Mouse (Mus musculus): ENCODE results near the gene Brdt. TPM values are rescaled to one million over a fixed set of nuclear protein-coding genes. Genes with fewer than 3 reads are reported as not detected.

Gene Brdt
- polyA plus RNA-seq, 2 experiments = 4.3 to 4.8 TPM

GRCm38 (mm10) chr5:107287908-107288267 lies 43.1 kb upstream of the Brdt start:
- Histone ChIP-seq H3K9ac (ENCODE audit: low read depth, low read length, severe bottlenecking) (peak overlapping the region; percentile 86), H3K4me1 (ENCODE audit: control insufficient read depth, insufficient read depth, low read length) (peaks cover 24% of the 10 kb centered on the region), H3K27ac (replicated peaks; ENCODE audit: low read depth, low read length) (0 out of 2 replicates have a peak overlapping the region, but pooled peaks have one; percentile 13), H3K9me3 (ENCODE audit: control insufficient read depth, low read length) (no peaks in the 10 kb centered on the region), H3K27me3 (ENCODE audit: control insufficient read depth, insufficient read depth, low read length) (no peaks in the 10 kb centered on the region; the same call in 1 of the 2 replicates), H3K36me3 (ENCODE audit: control insufficient read depth, insufficient read depth, low read length) (no peaks in the 10 kb centered on the region), H3K4me3 (replicated peaks; ENCODE audit: low read length) (peak overlapping the region; percentile 97), H3K4me2 (replicated peaks; ENCODE audit: low read depth, low read length, severe bottlenecking) (peak overlapping the region; percentile 78)
- no peak for DNase-seq (ENCODE audit: low spot score)
- no peak for TF ChIP-seq POLR2A (IDR thresholded peaks at IDR 0.05; ENCODE audit: borderline replicate concordance, extremely low read depth, insufficient read depth, insufficient read length)
- no peak for ATAC-seq (ENCODE audit: low FRiP score, low read depth)
- 45% methylated on average over 5 of the region's 5 CpGs for WGBS

- Histone ChIP-seq H3K4me2 (replicated peaks; ENCODE audit: low read depth, low read length, severe bottlenecking) (peak overlapping the region; percentile 78), H3K4me1 (ENCODE audit: control insufficient read depth, insufficient read depth, low read length) (peaks cover 17% of the 10 kb centered on the region), H3K9me3 (ENCODE audit: control insufficient read depth, low read length) (no peaks in the 10 kb centered on the region), H3K36me3 (ENCODE audit: control insufficient read depth, insufficient read depth, low read length) (no peaks in the 10 kb centered on the region), H3K9ac (ENCODE audit: low read depth, low read length, severe bottlenecking) (peak overlapping the region; percentile 86), H3K4me3 (replicated peaks; ENCODE audit: low read length) (peak overlapping the region; percentile 97), H3K27ac (replicated peaks; ENCODE audit: low read depth, low read length) (peak overlapping the region; percentile 86), H3K27me3 (ENCODE audit: control insufficient read depth, insufficient read depth, low read length) (no peaks in the 10 kb centered on the region; the same call in 1 of the 2 replicates)
- DNase-seq (ENCODE audit: low spot score) (no peak), ATAC-seq (ENCODE audit: low FRiP score, low read depth) (peak; percentile 6; the same call in 1 of the 2 replicates)
- WGBS = under 1% methylated on average over 62 of the region's 62 CpGs
- no peak for TF ChIP-seq POLR2A (IDR thresholded peaks at IDR 0.05; ENCODE audit: borderline replicate concordance, extremely low read depth, insufficient read depth, insufficient read length)
These were observed 42.3 kb upstream of the Brdt start for GRCm38 (mm10) chr5:107288427-107289233.

GRCm38 (mm10) chr5:107289234-107289764 lies 41.7 kb upstream of the Brdt start, which contains the start of gene Tgfbr3:
Gene Tgfbr3 (minus strand): TSS chr5:107289629.
- no peaks in the 10 kb centered on the region for H3K9me3 ChIP-seq (ENCODE audit: control insufficient read depth, low read length)
- H3K4me3 ChIP-seq (replicated peaks; ENCODE audit: low read length) = peak within 1 kb of the TSS; percentile 97
- H3K4me1 ChIP-seq (ENCODE audit: control insufficient read depth, insufficient read depth, low read length) = peaks cover 17% of the 10 kb centered on the region
- ATAC-seq (ENCODE audit: low FRiP score, low read depth) = peak; percentile 91
- TF ChIP-seq POLR2A (IDR thresholded peaks at IDR 0.05; ENCODE audit: borderline replicate concordance, extremely low read depth, insufficient read depth, insufficient read length) = peak; percentile 74; the same call in 1 of the 2 replicates
- peak; percentile 90 for DNase-seq (ENCODE audit: low spot score)
- peak within 1 kb of the TSS; percentile 86 for H3K9ac ChIP-seq (ENCODE audit: low read depth, low read length, severe bottlenecking)
- under 1% methylated on average over 29 of the region's 54 CpGs for WGBS
- H3K36me3 ChIP-seq (ENCODE audit: control insufficient read depth, insufficient read depth, low read length) = no peaks in the 10 kb centered on the region
- H3K27ac ChIP-seq (replicated peaks; ENCODE audit: low read depth, low read length) = peak within 1 kb of the TSS; percentile 86
- H3K27me3 ChIP-seq (ENCODE audit: control insufficient read depth, insufficient read depth, low read length) = no peaks in the 10 kb centered on the region; the same call in 1 of the 2 replicates
- H3K4me2 ChIP-seq (replicated peaks; ENCODE audit: low read depth, low read length, severe bottlenecking) = peak within 1 kb of the TSS; percentile 78

- no peak for TF ChIP-seq POLR2A (IDR thresholded peaks at IDR 0.05; ENCODE audit: borderline replicate concordance, extremely low read depth, insufficient read depth, insufficient read length)
- 23% methylated on average over 8 of the region's 8 CpGs for WGBS
- no peak for DNase-seq (ENCODE audit: low spot score)
- peak overlapping the region; percentile 78 for H3K4me2 ChIP-seq (replicated peaks; ENCODE audit: low read depth, low read length, severe bottlenecking)
- H3K27ac ChIP-seq (replicated peaks; ENCODE audit: low read depth, low read length) = peak overlapping the region; percentile 48; the same call in 1 of the 2 replicates
- H3K9ac ChIP-seq (ENCODE audit: low read depth, low read length, severe bottlenecking) = no peak overlapping the region
- no peaks in the 10 kb centered on the region; the same call in 1 of the 2 replicates for H3K27me3 ChIP-seq (ENCODE audit: control insufficient read depth, insufficient read depth, low read length)
- no peak for ATAC-seq (ENCODE audit: low FRiP score, low read depth)
- peak overlapping the region; percentile 97 for H3K4me3 ChIP-seq (replicated peaks; ENCODE audit: low read length)
- H3K36me3 ChIP-seq (ENCODE audit: control insufficient read depth, insufficient read depth, low read length) = no peaks in the 10 kb centered on the region
- H3K4me1 ChIP-seq (ENCODE audit: control insufficient read depth, insufficient read depth, low read length) = peaks cover 17% of the 10 kb centered on the region
- H3K9me3 ChIP-seq (ENCODE audit: control insufficient read depth, low read length) = no peaks in the 10 kb centered on the region
These were observed 41.0 kb upstream of the Brdt start for GRCm38 (mm10) chr5:107289986-107290385.

GRCm38 (mm10) chr5:107294041-107294440 lies 36.9 kb upstream of the Brdt start:
- H3K27ac ChIP-seq (replicated peaks; ENCODE audit: low read depth, low read length) = no peak overlapping the region
- 92% methylated on average over 4 of the region's 4 CpGs for WGBS
- no peak for TF ChIP-seq POLR2A (IDR thresholded peaks at IDR 0.05; ENCODE audit: borderline replicate concordance, extremely low read depth, insufficient read depth, insufficient read length)
- no peak overlapping the region for H3K9ac ChIP-seq (ENCODE audit: low read depth, low read length, severe bottlenecking)
- H3K4me2 ChIP-seq (replicated peaks; ENCODE audit: low read depth, low read length, severe bottlenecking) = no peak overlapping the region
- ATAC-seq (ENCODE audit: low FRiP score, low read depth) (no peak), DNase-seq (ENCODE audit: low spot score) (no peak)
- no peaks in the 10 kb centered on the region for H3K9me3 ChIP-seq (ENCODE audit: control insufficient read depth, low read length)
- H3K36me3 ChIP-seq (ENCODE audit: control insufficient read depth, insufficient read depth, low read length) = no peaks in the 10 kb centered on the region
- H3K27me3 ChIP-seq (ENCODE audit: control insufficient read depth, insufficient read depth, low read length) = no peaks in the 10 kb centered on the region
- H3K4me3 ChIP-seq (replicated peaks; ENCODE audit: low read length) = no peak overlapping the region
- peaks cover 17% of the 10 kb centered on the region for H3K4me1 ChIP-seq (ENCODE audit: control insufficient read depth, insufficient read depth, low read length)

All from limb, embryonic 14.5 days (tissue).